Mouse (Mus musculus) heart, embryonic 16.5 days (tissue): ENCODE data around the gene Rabl6. TPM values are rescaled to one million over a fixed set of nuclear protein-coding genes. Genes with fewer than 3 reads are reported as not detected.

Source experiments
- ATAC-seq: fragments of 200-750 bp; cut with Nextera tagmentation; replicated peaks from 2 replicates; pipeline ENCODE4 v1.8.0; 2017; ENCODE audit warnings: moderate number of reproducible peaks; ENCODE audit not compliant: insufficient read depth, low FRiP score; ENCODE audit errors: extremely low read depth
- H3K27ac ChIP-seq: fragments of 300-500 bp; sonication (generic); 2 replicates; pipeline ENCODE4 v1.5.1; 2014; ENCODE audit warnings: mild to moderate bottlenecking, low read length, control low read depth, moderate library complexity
- H3K27me3 ChIP-seq: fragments of 300-500 bp; sonication (generic); 2 replicates; pipeline ENCODE4 v1.6.1; 2014; ENCODE audit warnings: low read length, mixed read lengths; ENCODE audit not compliant: control insufficient read depth, insufficient read depth
- H3K36me3 ChIP-seq: fragments of 300-500 bp; sonication (generic); 2 replicates; pipeline ENCODE4 v1.6.1; 2014; ENCODE audit not compliant: control insufficient read depth, insufficient read depth
- H3K4me1 ChIP-seq: fragments of 300-500 bp; sonication (generic); 2 replicates; pipeline ENCODE4 v1.6.1; 2014; ENCODE audit warnings: low read length, mixed read lengths; ENCODE audit not compliant: control insufficient read depth, insufficient read depth
- H3K4me2 ChIP-seq: fragments of 300-500 bp; sonication (generic); 2 replicates; pipeline ENCODE4 v1.6.1; 2014; ENCODE audit warnings: low read depth, mild to moderate bottlenecking, control low read depth, low read length
- H3K4me3 ChIP-seq: fragments of 300-500 bp; sonication (generic); 2 replicates; pipeline ENCODE4 v1.5.1; 2014; ENCODE audit warnings: mild to moderate bottlenecking, control low read depth, low read length
- H3K9ac ChIP-seq: fragments of 300-500 bp; sonication (generic); 2 replicates; pipeline ENCODE4 v1.6.1; 2014; ENCODE audit warnings: low read length, control low read depth
- H3K9me3 ChIP-seq: fragments of 300-500 bp; sonication (generic); replicated peaks from 2 replicates; pipeline ENCODE4 v1.6.1; 2016; ENCODE audit warnings: low read length; ENCODE audit not compliant: control insufficient read depth
- WGBS: fragments of 180-500 bp; shearing (Covaris S2); extraction: QIAGEN DNeasy Blood & Tissue Kit; methylation state at CpG from one replicate; pipeline ENCODE4 v1.1.7; 2014; 5-methylcytosine and 5-hydroxymethylcytosine counted together
- polyA plus RNA-seq: library from polyadenylated mRNA; unstranded; fragments of >200 nt; fragmentation: Nextera tagmentation; extraction: Ambion mirVana; gene quantifications from 2 replicates; pipeline ENCODE4 v1.2.1, GENCODE M21; 2015

Rabl6 gene
- polyA plus RNA-seq, result 42.7 and 48.9 TPM in 2 replicates

GRCm38 (mm10) chr2:25607761-25608622 is at the start of gene Rabl6:
TSS of gene Rabl6 (minus strand) at chr2:25608521.
- Histone ChIP-seq H3K9ac (peak within 1 kb of the TSS; percentile 99), H3K4me1 (peaks cover 15% of the 10 kb centered on the region), H3K36me3 (no peaks in the 10 kb centered on the region), H3K4me3 (peak within 1 kb of the TSS; percentile 78), H3K9me3 (no peaks in the 10 kb centered on the region), H3K4me2 (peak within 1 kb of the TSS; percentile 80), H3K27me3 (no peaks in the 10 kb centered on the region), H3K27ac (peak within 1 kb of the TSS; percentile 93)
- peak; percentile 91 for ATAC-seq
- under 1% methylated on average over 80 of the region's 80 CpGs for WGBS

GRCm38 (mm10) chr2:25657652-25658051 is 49.3 kb upstream of the Rabl6 start, which contains the start of gene Lcn5:
TSS of gene Lcn5 (plus strand) at chr2:25657952.
- Histone ChIP-seq H3K9ac (no peak within 1 kb of the TSS), H3K9me3 (no peaks in the 10 kb centered on the region), H3K36me3 (no peaks in the 10 kb centered on the region), H3K27me3 (0 out of 2 replicates have a peak, but pooled peaks cover 3% of the 10 kb centered on the region), H3K27ac (no peak within 1 kb of the TSS), H3K4me2 (no peak within 1 kb of the TSS), H3K4me3 (no peak within 1 kb of the TSS), H3K4me1 (no peaks in the 10 kb centered on the region)
- no peak for ATAC-seq

- no peak overlapping the region for H3K4me2 ChIP-seq
- H3K27ac ChIP-seq, result no peak overlapping the region
- no peak for ATAC-seq
- H3K9me3 ChIP-seq, result no peaks in the 10 kb centered on the region
- H3K4me1 ChIP-seq, result no peaks in the 10 kb centered on the region
- 0 out of 2 replicates have a peak, but pooled peaks cover 3% of the 10 kb centered on the region for H3K27me3 ChIP-seq
- no peak overlapping the region for H3K4me3 ChIP-seq
- H3K9ac ChIP-seq, result no peak overlapping the region
- 71% methylated on average over 4 of the region's 4 CpGs for WGBS
- no peaks in the 10 kb centered on the region for H3K36me3 ChIP-seq
These were observed 48.9 kb upstream of the Rabl6 start for GRCm38 (mm10) chr2:25657246-25657645.

- Histone ChIP-seq H3K9me3 (no peaks in the 10 kb centered on the region), H3K4me3 (no peak overlapping the region), H3K4me1 (no peaks in the 10 kb centered on the region), H3K9ac (no peak overlapping the region), H3K4me2 (no peak overlapping the region), H3K36me3 (no peaks in the 10 kb centered on the region), H3K27me3 (0 out of 2 replicates have a peak, but pooled peaks cover 3% of the 10 kb centered on the region), H3K27ac (no peak overlapping the region)
- ATAC-seq, result no peak
- WGBS, result 67% methylated on average over 4 of the region's 4 CpGs
These were observed 48.4 kb upstream of the Rabl6 start for GRCm38 (mm10) chr2:25656691-25657090.

- H3K27ac ChIP-seq, result no peak overlapping the region
- H3K4me1 ChIP-seq, result no peaks in the 10 kb centered on the region
- WGBS, result 43% methylated on average over 1 of the region's 1 CpGs
- H3K4me3 ChIP-seq, result no peak overlapping the region
- no peaks in the 10 kb centered on the region for H3K9me3 ChIP-seq
- H3K27me3 ChIP-seq, result 0 out of 2 replicates have a peak, but pooled peaks cover 3% of the 10 kb centered on the region
- H3K4me2 ChIP-seq, result no peak overlapping the region
- H3K36me3 ChIP-seq, result no peaks in the 10 kb centered on the region
- no peak for ATAC-seq
- H3K9ac ChIP-seq, result no peak overlapping the region
These were observed 46.2 kb upstream of the Rabl6 start for GRCm38 (mm10) chr2:25654502-25654901.

GRCm38 (mm10) chr2:25652902-25653301 is 44.6 kb upstream of the Rabl6 start, which contains the start of gene Lcn8:
TSS of gene Lcn8 (plus strand) at chr2:25653120.
- no peak within 1 kb of the TSS for H3K4me3 ChIP-seq
- H3K27me3 ChIP-seq, result 0 out of 2 replicates have a peak, but pooled peaks cover 3% of the 10 kb centered on the region
- H3K9me3 ChIP-seq, result no peaks in the 10 kb centered on the region
- H3K4me1 ChIP-seq, result no peaks in the 10 kb centered on the region
- no peak within 1 kb of the TSS for H3K9ac ChIP-seq
- H3K4me2 ChIP-seq, result no peak within 1 kb of the TSS
- no peak within 1 kb of the TSS for H3K27ac ChIP-seq
- no peak for ATAC-seq
- 69% methylated on average over 2 of the region's 2 CpGs for WGBS
- no peaks in the 10 kb centered on the region for H3K36me3 ChIP-seq

GRCm38 (mm10) chr2:25639890-25640289 is 31.6 kb upstream of the Rabl6 start:
- WGBS, result 21% methylated on average over 6 of the region's 6 CpGs
- ATAC-seq, result no peak

GRCm38 (mm10) chr2:25634046-25634445 is 25.7 kb upstream of the Rabl6 start:
- Histone ChIP-seq H3K9ac (no peak overlapping the region), H3K4me2 (no peak overlapping the region), H3K4me1 (no peaks in the 10 kb centered on the region), H3K4me3 (no peak overlapping the region), H3K27me3 (no peaks in the 10 kb centered on the region), H3K9me3 (no peaks in the 10 kb centered on the region), H3K27ac (no peak overlapping the region), H3K36me3 (no peaks in the 10 kb centered on the region)
- WGBS, result 47% methylated on average over 1 of the region's 1 CpGs
- no peak for ATAC-seq

More at GRCm38 (mm10) chr2:25639890-25640289, 31.6 kb upstream of the Rabl6 start:
- no peak overlapping the region for H3K27ac ChIP-seq
- no peak overlapping the region for H3K9ac ChIP-seq
- H3K4me2 ChIP-seq, result no peak overlapping the region
- H3K27me3 ChIP-seq, result no peaks in the 10 kb centered on the region
- H3K9me3 ChIP-seq, result no peaks in the 10 kb centered on the region
- no peak overlapping the region for H3K4me3 ChIP-seq
- no peaks in the 10 kb centered on the region for H3K36me3 ChIP-seq
- H3K4me1 ChIP-seq, result no peaks in the 10 kb centered on the region

GRCm38 (mm10) chr2:25633616-25634015 is 25.3 kb upstream of the Rabl6 start:
- no peak overlapping the region for H3K27ac ChIP-seq
- no peak overlapping the region for H3K9ac ChIP-seq
- no peak overlapping the region for H3K4me3 ChIP-seq
- 84% methylated on average over 3 of the region's 3 CpGs for WGBS
- no peaks in the 10 kb centered on the region for H3K4me1 ChIP-seq
- H3K27me3 ChIP-seq, result no peaks in the 10 kb centered on the region
- no peak overlapping the region for H3K4me2 ChIP-seq
- no peaks in the 10 kb centered on the region for H3K36me3 ChIP-seq
- H3K9me3 ChIP-seq, result no peaks in the 10 kb centered on the region
- no peak for ATAC-seq
